Comparison of ENCODE assay signal across 12 mouse cellular contexts in genomic region chr11:102993420-102994029, GRCm38 (mm10). TPM values are rescaled to one million over a fixed set of nuclear protein-coding genes. Genes with fewer than 3 reads are reported as not detected.
DNase-seq lines count a peak whose midpoint lies in the region; ATAC-seq and TF ChIP-seq lines count a peak whose summit lies in the region.
"Had no signal": no experiment of that assay in that cellular context is flagged by ENCODE, and none has a peak within 500 bp of the region (broad histone marks: within the 10 kb centered on the region; RNA-seq: fewer than 3 reads in every experiment).

No protein-coding gene starts in this region.

- no peak overlapping the region for H3K9ac ChIP-seq in MEL (ENCODE audit: control insufficient read depth, low read depth, low read length, poor library complexity, severe bottlenecking)
- H3K9ac ChIP-seq in forebrain, embryonic 11.5 days (ENCODE audit: low read length): no peak overlapping the region; the same call in 1 of the 2 replicates
- H3K9ac ChIP-seq in hindbrain, embryonic 13.5 days: peak overlapping the region; percentile 15; the same call in 1 of the 2 replicates
- H3K9ac ChIP-seq in midbrain, embryonic 15.5 days: no peak overlapping the region
- H3K9ac ChIP-seq: liver, embryonic 12.5 days had no signal

- 19% methylated on average over 17 of the region's 17 CpGs for WGBS in forebrain, embryonic 11.5 days
- WGBS in hindbrain, embryonic 13.5 days: 27% methylated on average over 17 of the region's 17 CpGs
- WGBS in midbrain, embryonic 15.5 days: 22% methylated on average over 17 of the region's 17 CpGs

- no peak overlapping the region for H3K4me3 ChIP-seq in MEL (ENCODE audit: control insufficient read depth in 1 of 2, insufficient read depth in 1 of 2, low read depth in 2 of 2, low read length in 2 of 2)
- H3K4me3 ChIP-seq in forebrain, embryonic 11.5 days (ENCODE audit: low read depth, low read length): no peak overlapping the region
- no peak overlapping the region for H3K4me3 ChIP-seq in hindbrain, embryonic 13.5 days
- H3K4me3 ChIP-seq in midbrain, embryonic 15.5 days: no peak overlapping the region
- H3K4me3 ChIP-seq: erythroblast, embryonic 14.5 days; liver, embryonic 12.5 days had no signal

- no peak for TF ChIP-seq EP300 in MEL (IDR thresholded peaks at IDR 0.05; ENCODE audit: low read depth in 1 of 2, low read length in 2 of 2)

- no peaks in the 10 kb centered on the region; the same call in 1 of the 2 replicates for H3K79me2 ChIP-seq in MEL (ENCODE audit: control insufficient read depth, insufficient read depth, low read length, poor library complexity)

- peaks cover 6 to 10% of the 10 kb centered on the region in 2 experiments for H3K4me1 ChIP-seq in MEL (ENCODE audit: control insufficient read depth in 1 of 2, insufficient read depth in 2 of 2, low read length in 2 of 2)
- H3K4me1 ChIP-seq in forebrain, embryonic 11.5 days (replicated peaks; ENCODE audit: control insufficient read depth, insufficient read depth, low read length): peaks cover 21% of the 10 kb centered on the region
- H3K4me1 ChIP-seq in hindbrain, embryonic 13.5 days (replicated peaks): peaks cover 47% of the 10 kb centered on the region
- peaks cover 40% of the 10 kb centered on the region for H3K4me1 ChIP-seq in midbrain, embryonic 15.5 days

- no peak overlapping the region for H3K27ac ChIP-seq in MEL (ENCODE audit: control insufficient read depth, low read depth, low read length)
- H3K27ac ChIP-seq in forebrain, embryonic 11.5 days (ENCODE audit: low read depth, low read length): peak overlapping the region; percentile 66
- H3K27ac ChIP-seq in hindbrain, embryonic 13.5 days: peak overlapping the region; percentile 58; the same call in 1 of the 2 replicates
- no peak overlapping the region for H3K27ac ChIP-seq in midbrain, embryonic 15.5 days
- H3K27ac ChIP-seq: liver, embryonic 12.5 days had no signal

- TF ChIP-seq CTCF in MEL (IDR thresholded peaks at IDR 0.05 in 2 of 3, conservative IDR thresholded peaks at IDR 0.05 in 1 of 3; ENCODE audit: control insufficient read depth in 1 of 3, insufficient read depth in 1 of 3, low read depth in 2 of 3, low read length in 3 of 3, poor library complexity in 1 of 3, severe bottlenecking in 1 of 3): no peak; a peak in 1 of 6 replicates

- no peak overlapping the region for H3K4me2 ChIP-seq in forebrain, embryonic 11.5 days (ENCODE audit: low read depth, low read length, severe bottlenecking)
- H3K4me2 ChIP-seq in hindbrain, embryonic 13.5 days: no peak overlapping the region
- H3K4me2 ChIP-seq in midbrain, embryonic 15.5 days: no peak overlapping the region
- H3K4me2 ChIP-seq: liver, embryonic 12.5 days had no signal

- TF ChIP-seq POLR2A in MEL (IDR thresholded peaks at IDR 0.05; ENCODE audit: control insufficient read depth in 1 of 2, insufficient read depth in 1 of 2, low read depth in 1 of 2, low read length in 2 of 2, poor library complexity in 1 of 2): no peak; a peak in 1 of 4 replicates

- no peaks in the 10 kb centered on the region for H3K9me3 ChIP-seq in MEL (replicated peaks; ENCODE audit: insufficient read depth, low read length)
- no peaks in the 10 kb centered on the region for H3K9me3 ChIP-seq in forebrain, embryonic 11.5 days (ENCODE audit: control insufficient read depth, low read length)
- no peaks in the 10 kb centered on the region for H3K9me3 ChIP-seq in hindbrain, embryonic 13.5 days
- no peaks in the 10 kb centered on the region for H3K9me3 ChIP-seq in midbrain, embryonic 15.5 days
- H3K9me3 ChIP-seq: liver, embryonic 12.5 days had no signal

- peak; percentile 57 for ATAC-seq in forebrain, embryonic 11.5 days (replicated peaks; ENCODE audit: low FRiP score)
- ATAC-seq in hindbrain, embryonic 13.5 days (ENCODE audit: low FRiP score): no peak
- peak; percentile 43 for ATAC-seq in midbrain, embryonic 15.5 days (replicated peaks)
- ATAC-seq: activated CD4-positive, CD25-positive, alpha-beta regulatory T cell, adult 4 months had no signal

- H3K27me3 ChIP-seq in MEL (ENCODE audit: control insufficient read depth in 1 of 2, insufficient read depth in 2 of 2, low read length in 2 of 2): peaks cover 0 to 2% of the 10 kb centered on the region in 2 experiments; a peak in 2 of 4 replicates
- peaks cover 17% of the 10 kb centered on the region for H3K27me3 ChIP-seq in forebrain, embryonic 11.5 days (ENCODE audit: control insufficient read depth, insufficient read depth, low read length)
- H3K27me3 ChIP-seq in hindbrain, embryonic 13.5 days: peaks cover 38% of the 10 kb centered on the region
- H3K27me3 ChIP-seq in midbrain, embryonic 15.5 days (replicated peaks): peaks cover 15% of the 10 kb centered on the region

- DNase-seq in MEL (ENCODE audit: low read depth, low spot score): no peak
- peak; percentile 71 for DNase-seq in forebrain, embryonic 11.5 days (ENCODE audit: low spot score)
- no peak for DNase-seq in adrenal gland, postnatal 4 days (ENCODE audit: low spot score in 2 of 2)
- no peak for DNase-seq in layer of hippocampus, postnatal 36 days
- no peak for DNase-seq in c-Kit-positive CD71-positive TER-119-positive erythroid progenitor cells, embryonic 14.5 days (ENCODE audit: low spot score)
- no peak for DNase-seq in adrenal gland, adult (ENCODE audit: inconsistent age in 2 of 2, low spot score in 1 of 2)

- H3K36me3 ChIP-seq in MEL (ENCODE audit: control insufficient read depth in 1 of 2, insufficient read depth in 2 of 2, low read length in 2 of 2): peaks cover 5 to 9% of the 10 kb centered on the region in 2 experiments; a peak in 3 of 4 replicates
- peaks cover 3% of the 10 kb centered on the region; the same call in 1 of the 2 replicates for H3K36me3 ChIP-seq in forebrain, embryonic 11.5 days (ENCODE audit: control insufficient read depth, insufficient read depth, low read length)
- H3K36me3 ChIP-seq in hindbrain, embryonic 13.5 days: peaks cover 49% of the 10 kb centered on the region
- H3K36me3 ChIP-seq in midbrain, embryonic 15.5 days (replicated peaks): peaks cover 33% of the 10 kb centered on the region

- no peak for TF ChIP-seq RAD21 in MEL (IDR thresholded peaks at IDR 0.05; ENCODE audit: low read depth, low read length)

TF ChIP-seq in MEL, 35 proteins besides CTCF, POLR2A, EP300 and RAD21:
- peak; percentile 66; the same call in 1 of the 2 replicates for TF ChIP-seq POLR2AphosphoS2 (IDR thresholded peaks at IDR 0.05; ENCODE audit: low read length)
- no peak for TF ChIP-seq RCOR1 (IDR thresholded peaks at IDR 0.05; ENCODE audit: low read depth, low read length)

RNA-seq across cellular contexts. Expression of gene Nmt1, which starts 34.5 kb away (rescaled TPM):
- 70.5 and 85.1 TPM in 2 replicates for total RNA-seq in MEL (2012; rRNA removed)
- 100 to 1,000 TPM in 1 of 2 experiments, 10 to 100 TPM in 1; 29.8 to 147 TPM for polyA plus RNA-seq in MEL (2012; ENCODE audit: insufficient read depth in 1 of 2, insufficient read length in 2 of 2, low read depth in 1 of 2, low replicate concordance in 2 of 2, missing spikeins in 1 of 2)
- polyA plus RNA-seq in forebrain, embryonic 11.5 days (2014; fragmentation: Nextera tagmentation; extraction: Ambion mirVana): 53.8 and 58.6 TPM in 2 replicates
- polyA plus RNA-seq in hindbrain, embryonic 13.5 days (2015; fragmentation: Nextera tagmentation; extraction: Ambion mirVana): 37.8 and 44.5 TPM in 2 replicates
- 26.8 and 35.5 TPM in 2 replicates for polyA plus RNA-seq in midbrain, embryonic 15.5 days (2015; fragmentation: Nextera tagmentation; extraction: Ambion mirVana)
- total RNA-seq in adrenal gland, postnatal 4 days (2021): 10 to 100 TPM; 77.3 to 79.8 TPM
- total RNA-seq in layer of hippocampus, postnatal 36 days (2021): 100 to 1,000 TPM; 165 to 167 TPM

RNA-seq across cellular contexts. Expression of gene Dcakd, which starts 34.6 kb away (rescaled TPM):
- total RNA-seq in MEL (2012; rRNA removed): 15.6 and 16.2 TPM in 2 replicates
- polyA plus RNA-seq in MEL (2012; ENCODE audit: insufficient read depth in 1 of 2, insufficient read length in 2 of 2, low read depth in 1 of 2, low replicate concordance in 2 of 2, missing spikeins in 1 of 2): 100 to 1,000 TPM in 1 of 2 experiments, 10 to 100 TPM in 1; 82.3 to 112 TPM
- polyA plus RNA-seq in forebrain, embryonic 11.5 days (2014; fragmentation: Nextera tagmentation; extraction: Ambion mirVana): 276 and 295 TPM in 2 replicates
- polyA plus RNA-seq in hindbrain, embryonic 13.5 days (2015; fragmentation: Nextera tagmentation; extraction: Ambion mirVana): 164 and 165 TPM in 2 replicates
- 182 and 184 TPM in 2 replicates for polyA plus RNA-seq in midbrain, embryonic 15.5 days (2015; fragmentation: Nextera tagmentation; extraction: Ambion mirVana)
- 100 to 1,000 TPM; 114 to 126 TPM for total RNA-seq in adrenal gland, postnatal 4 days (2021)
- total RNA-seq in layer of hippocampus, postnatal 36 days (2021): 10 to 100 TPM; 88.9 to 96.1 TPM

RNA-seq across cellular contexts. Expression of gene C1ql1, which starts 47.0 kb away (rescaled TPM):
- total RNA-seq in MEL (2012; rRNA removed): not detected in 2 replicates
- polyA plus RNA-seq in MEL (2012; ENCODE audit: insufficient read depth in 1 of 2, insufficient read length in 2 of 2, low read depth in 1 of 2, low replicate concordance in 2 of 2, missing spikeins in 1 of 2): not detected
- 3.9 and 4.5 TPM in 2 replicates for polyA plus RNA-seq in forebrain, embryonic 11.5 days (2014; fragmentation: Nextera tagmentation; extraction: Ambion mirVana)
- 5.2 and 5.7 TPM in 2 replicates for polyA plus RNA-seq in hindbrain, embryonic 13.5 days (2015; fragmentation: Nextera tagmentation; extraction: Ambion mirVana)
- 11.7 and 14.0 TPM in 2 replicates for polyA plus RNA-seq in midbrain, embryonic 15.5 days (2015; fragmentation: Nextera tagmentation; extraction: Ambion mirVana)
- 10 to 100 TPM; 52.6 to 56.8 TPM for total RNA-seq in adrenal gland, postnatal 4 days (2021)
- 10 to 100 TPM; 16.2 to 18.2 TPM for total RNA-seq in layer of hippocampus, postnatal 36 days (2021)
- total RNA-seq: gastrocnemius, adult 8-10 months had no signal
- polyA plus RNA-seq: activated CD4-positive, CD25-positive, alpha-beta regulatory T cell, adult 4 months; erythroblast, embryonic 14.5 days had no signal

Comparison
In these comparisons a context has a peak if more than half of its experiments do, and no peak if none do; other contexts are left out.
1. H3K27ac ChIP-seq: peak in forebrain, embryonic 11.5 days (single experiment) and hindbrain, embryonic 13.5 days (single experiment); none in MEL (single experiment) and midbrain, embryonic 15.5 days (single experiment).